Mouse (Mus musculus) retina, postnatal 7 days (tissue): ENCODE measurements around the gene Cd300a.

ENCODE experiments used
- DNase-seq: peaks from one replicate; pipeline ENCODE4 v3.0.0-alpha.2; 2012; ENCODE audit warnings: low read depth, low spot score

The Cd300a gene

GRCm38 (mm10) chr11:114866486-114867360 lies 23.1 kb upstream of the Cd300a start:
- no peak for DNase-seq

GRCm38 (mm10) chr11:114867361-114868235 lies 22.2 kb upstream of the Cd300a start:
- no peak for DNase-seq

GRCm38 (mm10) chr11:114868280-114868679 lies 21.6 kb upstream of the Cd300a start:
- no peak for DNase-seq

GRCm38 (mm10) chr11:114869787-114870186 lies 20.1 kb upstream of the Cd300a start:
- no peak for DNase-seq

- DNase-seq: no peak
Measured at GRCm38 (mm10) chr11:114871540-114871939, 18.3 kb upstream of the Cd300a start.

- DNase-seq: no peak
Measured at GRCm38 (mm10) chr11:114873022-114873817, 16.6 kb upstream of the Cd300a start.

GRCm38 (mm10) chr11:114874226-114875145 lies 15.4 kb upstream of the Cd300a start:
- DNase-seq: no peak

- no peak for DNase-seq
Measured at GRCm38 (mm10) chr11:114875301-114875801, 14.5 kb upstream of the Cd300a start.

GRCm38 (mm10) chr11:114876176-114876575 lies 13.7 kb upstream of the Cd300a start:
- no peak for DNase-seq

- no peak for DNase-seq
Measured at GRCm38 (mm10) chr11:114876621-114877020, 13.2 kb upstream of the Cd300a start.

- peak; percentile 31 for DNase-seq
Measured at GRCm38 (mm10) chr11:114877145-114877544, 12.7 kb upstream of the Cd300a start.

- DNase-seq: no peak
Measured at GRCm38 (mm10) chr11:114879666-114880065, 10.2 kb upstream of the Cd300a start.

GRCm38 (mm10) chr11:114880185-114880584 lies 9.7 kb upstream of the Cd300a start:
- DNase-seq: no peak

GRCm38 (mm10) chr11:114880589-114880988 lies 9.3 kb upstream of the Cd300a start:
- peak; percentile 37 for DNase-seq

GRCm38 (mm10) chr11:114883251-114883789 lies 6.5 kb upstream of the Cd300a start:
- no peak for DNase-seq

- no peak for DNase-seq
Measured at GRCm38 (mm10) chr11:114884380-114885100, 5.3 kb upstream of the Cd300a start.

- DNase-seq: no peak
Measured at GRCm38 (mm10) chr11:114890542-114890941, 701 bp downstream of the Cd300a start.

- no peak for DNase-seq
Measured at GRCm38 (mm10) chr11:114896085-114896484, 6.2 kb downstream of the Cd300a start.

- no peak for DNase-seq
Measured at GRCm38 (mm10) chr11:114898026-114898425, 8.2 kb downstream of the Cd300a start.
